Mouse (Mus musculus): ENCODE data around the gene Nr5a2. TPM values are rescaled to one million over a fixed set of nuclear protein-coding genes. Genes with fewer than 3 reads are reported as not detected.

The Nr5a2 gene
- total RNA-seq, 4 experiments from 2014 or later = not detected

- no peak for DNase-seq (ENCODE audit: low spot score in 2 of 2)
Measured at GRCm38 (mm10) chr1:136910741-136911593, 49.3 kb downstream of the Nr5a2 start.

GRCm38 (mm10) chr1:136910144-136910543, 50.1 kb downstream of the Nr5a2 start:
- DNase-seq (ENCODE audit: low spot score in 2 of 2) = no peak

GRCm38 (mm10) chr1:136909494-136910037, 50.7 kb downstream of the Nr5a2 start:
- no peak for DNase-seq (ENCODE audit: low spot score in 2 of 2)

GRCm38 (mm10) chr1:136898130-136898529, 62.1 kb downstream of the Nr5a2 start:
- no peak for DNase-seq (ENCODE audit: low spot score in 2 of 2)

GRCm38 (mm10) chr1:136896351-136896750, 63.9 kb downstream of the Nr5a2 start:
- DNase-seq (ENCODE audit: low spot score in 2 of 2) = no peak

- DNase-seq (ENCODE audit: low spot score in 2 of 2) = no peak
Measured at GRCm38 (mm10) chr1:136895877-136896276, 64.4 kb downstream of the Nr5a2 start.

- no peak for DNase-seq (ENCODE audit: low spot score in 2 of 2)
Measured at GRCm38 (mm10) chr1:136894753-136895152, 65.5 kb downstream of the Nr5a2 start.

GRCm38 (mm10) chr1:136893162-136893561, 67.1 kb downstream of the Nr5a2 start:
- no peak for DNase-seq (ENCODE audit: low spot score in 2 of 2)

- DNase-seq (ENCODE audit: low spot score in 2 of 2) = no peak
Measured at GRCm38 (mm10) chr1:136890439-136890838, 69.8 kb downstream of the Nr5a2 start.

- DNase-seq (ENCODE audit: low spot score in 2 of 2) = no peak
Measured at GRCm38 (mm10) chr1:136888704-136889103, 71.5 kb downstream of the Nr5a2 start.

- no peak for DNase-seq (ENCODE audit: low spot score in 2 of 2)
Measured at GRCm38 (mm10) chr1:136886678-136887077, 73.6 kb downstream of the Nr5a2 start.

GRCm38 (mm10) chr1:136883458-136884174, 76.6 kb downstream of the Nr5a2 start:
- no peak for DNase-seq (ENCODE audit: low spot score in 2 of 2)

- DNase-seq (ENCODE audit: low spot score in 2 of 2) = no peak
Measured at GRCm38 (mm10) chr1:136880260-136880659, 80.0 kb downstream of the Nr5a2 start.

GRCm38 (mm10) chr1:136875006-136875405, 85.2 kb downstream of the Nr5a2 start:
- DNase-seq (ENCODE audit: low spot score in 2 of 2) = no peak

- DNase-seq (ENCODE audit: low spot score in 2 of 2) = no peak
Measured at GRCm38 (mm10) chr1:136868955-136869354, 91.3 kb downstream of the Nr5a2 start.

GRCm38 (mm10) chr1:136868285-136868684, 92.0 kb downstream of the Nr5a2 start:
- DNase-seq (ENCODE audit: low spot score in 2 of 2) = no peak

- no peak for DNase-seq (ENCODE audit: low spot score in 2 of 2)
Measured at GRCm38 (mm10) chr1:136866481-136867092, 93.7 kb downstream of the Nr5a2 start.

GRCm38 (mm10) chr1:136863209-136863608, 97.0 kb downstream of the Nr5a2 start:
- no peak for DNase-seq (ENCODE audit: low spot score in 2 of 2)

GRCm38 (mm10) chr1:136859454-136859853, 100.8 kb downstream of the Nr5a2 start:
- no peak for DNase-seq (ENCODE audit: low spot score in 2 of 2)

GRCm38 (mm10) chr1:136858724-136859123, 101.5 kb downstream of the Nr5a2 start:
- no peak for DNase-seq (ENCODE audit: low spot score in 2 of 2)

- DNase-seq (ENCODE audit: low spot score in 2 of 2) = no peak
Measured at GRCm38 (mm10) chr1:136856104-136856503, 104.1 kb downstream of the Nr5a2 start.

GRCm38 (mm10) chr1:136848791-136849190, 111.5 kb downstream of the Nr5a2 start:
- no peak for DNase-seq (ENCODE audit: low spot score in 2 of 2)
